11 mouse cellular contexts compared by ENCODE assay signal in genomic region chrX:103704611-103705010, GRCm38 (mm10).
"Had no signal": no experiment of that assay in that cellular context is flagged by ENCODE, and none has a peak within 500 bp of the region (broad histone marks: within the 10 kb centered on the region; RNA-seq: fewer than 3 reads in every experiment).

No protein-coding gene starts in this region.

- H3K9me3 ChIP-seq: limb, embryonic 10.5 days; limb, embryonic 13.5 days; liver, embryonic 13.5 days; megakaryocyte, embryonic 14.5 days had no signal

- DNase-seq: layer of hippocampus, adult 9-11 months; liver, embryonic 13.5 days; thymus, adult 18-20 months; thymus, postnatal 36 days had no signal

- H3K36me3 ChIP-seq: limb, embryonic 10.5 days; limb, embryonic 13.5 days; liver, embryonic 13.5 days had no signal

- H3K4me1 ChIP-seq: limb, embryonic 10.5 days; liver, embryonic 13.5 days; megakaryocyte, embryonic 14.5 days had no signal

- H3K4me3 ChIP-seq: layer of hippocampus, adult 2 months; limb, embryonic 10.5 days; limb, embryonic 13.5 days; liver, embryonic 13.5 days; megakaryocyte, embryonic 14.5 days had no signal

- H3K27ac ChIP-seq: kidney, postnatal 0 days; layer of hippocampus, adult 2 months; limb, embryonic 10.5 days; limb, embryonic 13.5 days; liver, embryonic 13.5 days had no signal

- H3K9ac ChIP-seq: limb, embryonic 13.5 days; liver, embryonic 13.5 days had no signal

- H3K4me2 ChIP-seq: limb, embryonic 13.5 days; liver, embryonic 13.5 days; midbrain, embryonic 11.5 days had no signal

- ATAC-seq: intestine, postnatal 0 days had no signal
